In genomic region chr12:70533375-70533935, GRCm38 (mm10) we compare ENCODE assay signal across 13 mouse cellular contexts.
DNase-seq lines count a peak whose midpoint lies in the region; ATAC-seq lines count a peak whose summit lies in the region.
"Had no signal": no experiment of that assay in that cellular context is flagged by ENCODE, and none has a peak within 500 bp of the region (broad histone marks: within the 10 kb centered on the region; RNA-seq: fewer than 3 reads in every experiment).

No protein-coding gene starts in this region.

- peak overlapping the region; percentile 65 for H3K27ac ChIP-seq in neural tube, embryonic 13.5 days (replicated peaks)

- no peak overlapping the region for H3K4me3 ChIP-seq in neural tube, embryonic 13.5 days

- 61% methylated on average over 12 of the region's 12 CpGs for WGBS in neural tube, embryonic 13.5 days

- H3K4me2 ChIP-seq in neural tube, embryonic 13.5 days: no peak overlapping the region

- no peaks in the 10 kb centered on the region for H3K27me3 ChIP-seq in neural tube, embryonic 13.5 days
- H3K27me3 ChIP-seq: Patski had no signal

- H3K9me3 ChIP-seq in neural tube, embryonic 13.5 days: no peaks in the 10 kb centered on the region

- peak; percentile 39 for DNase-seq in heart, adult 18-20 months
- no peak for DNase-seq in heart, postnatal 4 days
- no peak for DNase-seq in neural tube, embryonic 10.5 days (ENCODE audit: extremely low spot score, low spot score)
- DNase-seq in heart, postnatal 14 days: peak; percentile 7 to 19
- no peak for DNase-seq in right cerebral cortex, postnatal 14 days
- DNase-seq in adrenal gland, postnatal 10 days: no peak
- DNase-seq: adrenal gland, adult 8-10 months; kidney, adult 9 months; layer of hippocampus, adult 9-11 months; left cerebral cortex, postnatal 4 days; lung, adult 2 months had no signal

- ATAC-seq in neural tube, embryonic 13.5 days (ENCODE audit: low read depth): no peak
- ATAC-seq: Patski had no signal

- peaks cover 12% of the 10 kb centered on the region for H3K4me1 ChIP-seq in neural tube, embryonic 13.5 days (replicated peaks)

- H3K9ac ChIP-seq in neural tube, embryonic 13.5 days: no peak overlapping the region

- H3K36me3 ChIP-seq in neural tube, embryonic 13.5 days: no peaks in the 10 kb centered on the region

- intact Hi-C loops in heart, postnatal 14 days (cut with DNase I): no loop called here

Comparison
In these comparisons a context has a peak if more than half of its experiments do, and no peak if none do; other contexts are left out.
1. DNase-seq: peak in heart, adult 18-20 months (2 of 2) and heart, postnatal 14 days (2 of 2); none in heart, postnatal 4 days (single experiment), neural tube, embryonic 10.5 days (single experiment), right cerebral cortex, postnatal 14 days (single experiment) and adrenal gland, postnatal 10 days (single experiment).